17 mouse cellular contexts compared by ENCODE assay signal in genomic region chr3:66574321-66574720, GRCm38 (mm10).
"Had no signal": no experiment of that assay in that cellular context is flagged by ENCODE, and none has a peak within 500 bp of the region (broad histone marks: within the 10 kb centered on the region; RNA-seq: fewer than 3 reads in every experiment).

No protein-coding gene starts in this region.

- H3K27me3 ChIP-seq: intestine, embryonic 15.5 days; neural tube, embryonic 15.5 days had no signal

- ATAC-seq: intestine, embryonic 15.5 days had no signal

- H3K4me3 ChIP-seq: intestine, embryonic 15.5 days; layer of hippocampus, adult 2 months; left cerebral cortex, adult 2 months; midbrain, embryonic 10.5 days; myocyte; neural tube, embryonic 15.5 days had no signal

- H3K36me3 ChIP-seq: intestine, embryonic 15.5 days; midbrain, embryonic 10.5 days; neural tube, embryonic 15.5 days had no signal

- H3K9ac ChIP-seq: intestine, embryonic 15.5 days; liver, embryonic 14.5 days; neural tube, embryonic 15.5 days had no signal

- DNase-seq: kidney, adult 18-20 months; kidney, postnatal 10 days; kidney, postnatal 4 days; lung, adult 18-20 months; lung, postnatal 4 days; midbrain, embryonic 14.5 days; right cerebral cortex, adult 18-20 months; right cerebral cortex, postnatal 25 days; thymus, adult 2 months; thymus, postnatal 36 days had no signal

- H3K4me1 ChIP-seq: intestine, embryonic 15.5 days; midbrain, embryonic 10.5 days; neural tube, embryonic 15.5 days had no signal

- H3K9me3 ChIP-seq: intestine, embryonic 15.5 days; midbrain, embryonic 10.5 days; neural tube, embryonic 15.5 days had no signal

- H3K27ac ChIP-seq: intestine, embryonic 15.5 days; layer of hippocampus, adult 2 months; left cerebral cortex, adult 2 months; liver, embryonic 14.5 days; midbrain, embryonic 10.5 days; neural tube, embryonic 15.5 days had no signal

- H3K4me2 ChIP-seq: intestine, embryonic 15.5 days; neural tube, embryonic 15.5 days had no signal
